Mouse (Mus musculus): ENCODE measurements around the gene Cd46. TPM values are rescaled to one million over a fixed set of nuclear protein-coding genes. Genes with fewer than 3 reads are reported as not detected.

The Cd46 gene
- total RNA-seq, 4 experiments from 2014 or later, result 4.0 to 5.3 (median 4.6) TPM

GRCm38 (mm10) chr1:195018089-195018999 lies 73.7 kb downstream of the Cd46 start:
- peak; percentile 95 to 96 for DNase-seq (ENCODE audit: low spot score in 2 of 2)

GRCm38 (mm10) chr1:195017626-195018025 lies 74.4 kb downstream of the Cd46 start:
- DNase-seq (ENCODE audit: low spot score in 2 of 2), result no peak

- DNase-seq (ENCODE audit: low spot score in 2 of 2), result peak; percentile 76 to 77
Observed at GRCm38 (mm10) chr1:195016811-195017501, 75.1 kb downstream of the Cd46 start.

- no peak for DNase-seq (ENCODE audit: low spot score in 2 of 2)
Observed at GRCm38 (mm10) chr1:195015281-195015680, 76.8 kb downstream of the Cd46 start.

- DNase-seq (ENCODE audit: low spot score in 2 of 2), result no peak
Observed at GRCm38 (mm10) chr1:195014201-195014885, 77.7 kb downstream of the Cd46 start.

GRCm38 (mm10) chr1:195012531-195012930 lies 79.5 kb downstream of the Cd46 start:
- DNase-seq (ENCODE audit: low spot score in 2 of 2), result no peak

- no peak for DNase-seq (ENCODE audit: low spot score in 2 of 2)
Observed at GRCm38 (mm10) chr1:195006267-195006666, 85.8 kb downstream of the Cd46 start.

- DNase-seq (ENCODE audit: low spot score in 2 of 2), result no peak
Observed at GRCm38 (mm10) chr1:195004194-195004593, 87.9 kb downstream of the Cd46 start.

- DNase-seq (ENCODE audit: low spot score in 2 of 2), result no peak
Observed at GRCm38 (mm10) chr1:195003328-195003727, 88.7 kb downstream of the Cd46 start.

GRCm38 (mm10) chr1:194998396-194998795 lies 93.7 kb downstream of the Cd46 start:
- no peak for DNase-seq (ENCODE audit: low spot score in 2 of 2)

- no peak for DNase-seq (ENCODE audit: low spot score in 2 of 2)
Observed at GRCm38 (mm10) chr1:194995196-194995595, 96.9 kb downstream of the Cd46 start.

- DNase-seq (ENCODE audit: low spot score in 2 of 2), result no peak
Observed at GRCm38 (mm10) chr1:194994262-194994661, 97.8 kb downstream of the Cd46 start.

GRCm38 (mm10) chr1:194993409-194993988 lies 98.5 kb downstream of the Cd46 start:
- DNase-seq (ENCODE audit: low spot score in 2 of 2), result no peak

GRCm38 (mm10) chr1:194992589-194993317 lies 99.3 kb downstream of the Cd46 start:
- no peak for DNase-seq (ENCODE audit: low spot score in 2 of 2)

GRCm38 (mm10) chr1:194991654-194992053 lies 100.4 kb downstream of the Cd46 start:
- no peak for DNase-seq (ENCODE audit: low spot score in 2 of 2)

- no peak for DNase-seq (ENCODE audit: low spot score in 2 of 2)
Observed at GRCm38 (mm10) chr1:194990976-194991375, 101.1 kb downstream of the Cd46 start.

GRCm38 (mm10) chr1:194989024-194989423 lies 103.0 kb downstream of the Cd46 start:
- DNase-seq (ENCODE audit: low spot score in 2 of 2), result no peak
